Mouse (Mus musculus) spleen, adult 2 months (tissue): ENCODE data around the gene Actn1. TPM values are rescaled to one million over a fixed set of nuclear protein-coding genes. Genes with fewer than 3 reads are reported as not detected.
"Not testable (repeated sequence)": the region's sequence is repeated elsewhere in the genome, so short reads cannot be mapped to it uniquely, and the experiment has no call there.

Source experiments
- DNase-seq, 2 experiments: peaks; one replicate each; pipeline versions ENCODE4 v3.0.0 to v3.0.0-alpha.2; 2012 to 2021; ENCODE audit warnings: low spot score in 2 of 2, low read depth in 1 of 2
- H3K27ac ChIP-seq: fragments of 200-500 bp; 2 replicates; pipeline ENCODE4 v1.5.1; 2012; ENCODE audit warnings: low read length, inconsistent platforms; ENCODE audit not compliant: insufficient read depth
- H3K27me3 ChIP-seq: fragments of 200-500 bp; 2 replicates; pipeline ENCODE4 v1.6.1; 2012; ENCODE audit warnings: mild to moderate bottlenecking, moderate library complexity, low read length, inconsistent platforms; ENCODE audit not compliant: control insufficient read depth, insufficient read depth
- H3K36me3 ChIP-seq: fragments of 200-500 bp; 2 replicates; pipeline ENCODE4 v1.6.1; 2012; ENCODE audit warnings: mild to moderate bottlenecking, low read length, inconsistent platforms; ENCODE audit not compliant: control insufficient read depth, insufficient read depth
- H3K4me1 ChIP-seq: fragments of 200-500 bp; 2 replicates; pipeline ENCODE4 v1.6.1; 2011; ENCODE audit warnings: inconsistent platforms; ENCODE audit not compliant: control insufficient read depth, insufficient read depth, insufficient read length
- H3K4me3 ChIP-seq: fragments of 200-500 bp; 2 replicates; pipeline ENCODE4 v1.5.1; 2011; ENCODE audit warnings: mild to moderate bottlenecking, inconsistent platforms; ENCODE audit not compliant: insufficient read depth, insufficient read length; ENCODE audit errors: extremely low read depth
- CTCF ChIP-seq: fragments of 200-500 bp; IDR thresholded peaks from 2 replicates; pipeline ENCODE4 v1.5.1; 2011; ENCODE audit warnings: mild to moderate bottlenecking, inconsistent platforms; ENCODE audit not compliant: insufficient read depth, insufficient read length, insufficient replicate concordance; ENCODE audit errors: extremely low read depth
- POLR2A ChIP-seq: fragments of 200-500 bp; IDR thresholded peaks from 2 replicates; pipeline ENCODE4 v1.6.1; 2011; ENCODE audit warnings: low read depth, low read length, inconsistent platforms
- WGBS: fragments of 180-500 bp; shearing (Covaris S2); methylation state at CpG from one replicate; pipeline ENCODE4 v1.1.7; 2018; 5-methylcytosine and 5-hydroxymethylcytosine counted together
- polyA plus RNA-seq: library from polyadenylated mRNA; depleted of rRNA; stranded (reverse); fragments of >200 nt; gene quantifications from 2 replicates; pipeline ENCODE4 v1.2.3, GENCODE M21; 2012

Gene Actn1
- polyA plus RNA-seq, 1 experiment, result 84.7 TPM

DNA sequence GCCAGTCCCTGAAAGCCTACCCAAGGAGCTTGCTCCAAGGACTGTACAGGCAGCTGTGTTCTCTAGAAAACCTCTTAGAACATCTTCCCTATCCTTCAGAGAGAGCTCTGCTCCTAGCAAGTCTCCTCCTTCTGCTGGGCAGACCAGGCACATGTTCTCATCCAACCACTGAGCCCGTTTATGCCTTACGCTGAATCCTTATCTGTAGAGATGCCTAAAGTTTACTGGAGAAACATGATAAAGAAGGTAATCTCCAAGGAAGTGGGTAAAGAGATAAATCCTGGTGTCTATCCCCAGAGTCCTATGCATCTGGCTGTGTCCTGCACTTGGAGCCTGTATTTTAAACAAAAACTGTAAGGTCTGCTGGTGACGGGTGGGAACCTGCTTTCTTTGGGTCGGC is 30.3 kb upstream of the Actn1 start:
- no peaks in the 10 kb centered on the region for H3K36me3 ChIP-seq
- 80% methylated on average over 4 of the region's 4 CpGs for WGBS
- H3K4me1 ChIP-seq, result no peaks in the 10 kb centered on the region
- no peaks in the 10 kb centered on the region for H3K27me3 ChIP-seq
- H3K4me3 ChIP-seq, result no peak overlapping the region
- no peak overlapping the region for H3K27ac ChIP-seq
- TF ChIP-seq CTCF (no peak), POLR2A (no peak)
- no peak for DNase-seq

- Histone ChIP-seq H3K4me3 (no peak overlapping the region), H3K4me1 (no peaks in the 10 kb centered on the region), H3K36me3 (no peaks in the 10 kb centered on the region), H3K27ac (no peak overlapping the region), H3K27me3 (no peaks in the 10 kb centered on the region)
- no peak for TF ChIP-seq POLR2A
- TF ChIP-seq CTCF, result no peak
- DNase-seq, result no peak
- WGBS, result 23% methylated on average over 3 of the region's 3 CpGs
Observed at GRCm38 (mm10) chr12:80289722-80290121, 29.6 kb upstream of the Actn1 start.

- DNase-seq, result no peak
- H3K4me1 ChIP-seq, result no peaks in the 10 kb centered on the region
- no peak overlapping the region for H3K27ac ChIP-seq
- WGBS, result 26% methylated on average over 5 of the region's 5 CpGs
- H3K4me3 ChIP-seq, result no peak overlapping the region
- no peaks in the 10 kb centered on the region for H3K27me3 ChIP-seq
- TF ChIP-seq POLR2A (no peak), CTCF (no peak)
- H3K36me3 ChIP-seq, result no peaks in the 10 kb centered on the region
Observed at GRCm38 (mm10) chr12:80285890-80286289, 25.7 kb upstream of the Actn1 start.

DNA sequence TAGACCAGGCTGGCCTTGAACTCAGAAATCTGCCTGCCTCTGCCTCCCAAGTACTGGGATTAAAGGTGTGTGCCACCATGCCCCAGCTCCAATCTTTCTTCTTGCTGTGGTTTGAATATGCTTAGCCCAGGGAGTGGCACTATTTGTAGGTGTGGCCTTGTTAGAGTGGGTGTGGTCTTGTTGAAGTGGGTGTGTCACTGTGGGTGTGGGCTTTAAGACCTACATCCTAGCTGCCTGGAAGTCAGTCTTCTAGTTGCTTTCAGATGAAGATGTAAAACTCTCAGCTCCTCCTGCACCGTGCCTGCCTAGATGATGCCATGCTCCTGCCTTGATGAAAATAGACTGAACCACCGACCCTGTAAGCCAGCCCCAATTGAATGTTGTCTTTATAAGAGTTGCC is 24.1 kb upstream of the Actn1 start:
- not testable (repeated sequence) for H3K27me3 ChIP-seq, DNase-seq, H3K27ac ChIP-seq, H3K36me3 ChIP-seq, H3K4me1 ChIP-seq, H3K4me3 ChIP-seq
- WGBS, result 81% methylated on average over 2 of the region's 2 CpGs

DNA sequence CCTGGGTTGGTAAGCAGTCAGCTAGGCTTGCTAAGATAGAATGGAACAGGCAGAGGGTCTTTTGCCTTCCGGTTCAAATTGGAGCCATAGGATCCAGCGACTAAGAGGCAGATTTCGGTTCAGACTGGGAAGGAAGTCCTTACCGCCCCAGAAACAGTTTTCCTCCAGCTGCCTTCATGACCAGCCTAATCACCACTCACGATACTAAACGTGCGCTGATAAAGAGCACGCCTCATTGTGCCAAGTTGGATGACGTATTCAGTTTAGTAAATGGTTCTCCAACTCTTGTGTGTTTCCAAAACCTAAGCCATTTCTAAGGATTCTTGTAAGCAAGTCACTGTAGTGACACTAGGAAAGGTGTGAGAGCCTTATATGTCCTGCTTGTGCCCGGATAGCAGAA is 18.7 kb upstream of the Actn1 start:
- DNase-seq, result no peak
- H3K36me3 ChIP-seq, result no peaks in the 10 kb centered on the region
- TF ChIP-seq POLR2A (no peak), CTCF (no peak)
- no peak overlapping the region for H3K27ac ChIP-seq
- H3K4me1 ChIP-seq, result no peaks in the 10 kb centered on the region
- no peak overlapping the region for H3K4me3 ChIP-seq
- 87% methylated on average over 10 of the region's 10 CpGs for WGBS
- H3K27me3 ChIP-seq, result no peaks in the 10 kb centered on the region

DNA sequence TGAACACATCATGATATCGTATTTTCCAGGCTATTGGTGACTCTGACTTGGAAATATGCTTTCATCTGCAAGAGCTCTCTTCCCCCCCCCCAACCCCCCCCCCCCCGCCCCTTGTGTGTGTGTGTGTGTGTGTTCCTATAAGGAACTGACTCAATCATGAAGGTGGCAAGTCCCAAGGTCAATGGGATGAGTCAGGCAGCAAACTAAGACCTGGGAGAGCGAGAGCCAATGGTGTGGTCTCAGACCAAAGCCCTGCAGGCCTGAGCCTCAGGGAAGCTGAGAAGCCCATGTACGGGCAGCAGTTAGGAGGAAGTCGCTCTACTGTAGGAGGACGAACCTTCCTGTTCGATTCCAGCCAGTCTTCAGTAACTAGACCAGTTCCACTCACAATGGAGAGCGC is 17.3 kb upstream of the Actn1 start:
- TF ChIP-seq CTCF (no peak), POLR2A (no peak)
- Histone ChIP-seq H3K4me3 (no peak overlapping the region), H3K4me1 (peaks cover 2% of the 10 kb centered on the region; the same call in 1 of the 2 replicates), H3K36me3 (no peaks in the 10 kb centered on the region), H3K27ac (no peak overlapping the region), H3K27me3 (no peaks in the 10 kb centered on the region)
- DNase-seq, result no peak
- WGBS, result 78% methylated on average over 7 of the region's 8 CpGs

DNA sequence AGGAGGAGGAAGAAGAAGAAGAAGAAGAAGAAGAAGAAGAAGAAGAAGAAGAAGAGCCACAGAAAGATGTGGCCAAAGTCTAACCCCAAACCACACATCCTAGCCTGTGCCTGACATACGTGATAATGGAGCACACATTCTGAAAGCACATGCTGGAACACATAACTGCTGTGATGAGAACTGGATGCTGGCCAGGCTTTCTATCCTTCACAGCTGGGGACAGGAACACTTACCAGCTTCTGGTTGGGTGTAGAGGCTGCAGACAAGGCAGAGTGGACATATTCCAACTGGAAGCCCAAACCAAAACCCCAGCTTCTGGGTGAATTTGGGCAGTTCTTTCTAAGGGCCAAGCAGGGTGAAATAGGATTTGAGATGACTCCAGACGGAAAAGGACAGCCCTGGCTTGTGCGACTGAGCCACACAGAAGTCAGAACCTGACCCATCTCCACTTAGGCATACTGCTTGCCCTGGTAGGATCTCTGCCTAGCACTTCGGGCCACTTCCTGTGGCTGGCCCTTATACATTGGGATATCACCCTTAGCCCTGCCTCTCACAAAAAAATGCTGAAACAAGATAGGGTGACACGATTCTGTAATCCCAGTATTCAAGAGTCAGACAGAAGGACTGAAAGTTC is 15.1 kb upstream of the Actn1 start:
- DNase-seq, result no peak
- Histone ChIP-seq H3K27me3 (no peaks in the 10 kb centered on the region), H3K4me1 (peaks cover 2% of the 10 kb centered on the region; the same call in 1 of the 2 replicates), H3K4me3 (no peak overlapping the region), H3K27ac (no peak overlapping the region), H3K36me3 (no peaks in the 10 kb centered on the region)
- no peak for TF ChIP-seq POLR2A
- no peak for TF ChIP-seq CTCF
- WGBS, result 70% methylated on average over 5 of the region's 5 CpGs

DNA sequence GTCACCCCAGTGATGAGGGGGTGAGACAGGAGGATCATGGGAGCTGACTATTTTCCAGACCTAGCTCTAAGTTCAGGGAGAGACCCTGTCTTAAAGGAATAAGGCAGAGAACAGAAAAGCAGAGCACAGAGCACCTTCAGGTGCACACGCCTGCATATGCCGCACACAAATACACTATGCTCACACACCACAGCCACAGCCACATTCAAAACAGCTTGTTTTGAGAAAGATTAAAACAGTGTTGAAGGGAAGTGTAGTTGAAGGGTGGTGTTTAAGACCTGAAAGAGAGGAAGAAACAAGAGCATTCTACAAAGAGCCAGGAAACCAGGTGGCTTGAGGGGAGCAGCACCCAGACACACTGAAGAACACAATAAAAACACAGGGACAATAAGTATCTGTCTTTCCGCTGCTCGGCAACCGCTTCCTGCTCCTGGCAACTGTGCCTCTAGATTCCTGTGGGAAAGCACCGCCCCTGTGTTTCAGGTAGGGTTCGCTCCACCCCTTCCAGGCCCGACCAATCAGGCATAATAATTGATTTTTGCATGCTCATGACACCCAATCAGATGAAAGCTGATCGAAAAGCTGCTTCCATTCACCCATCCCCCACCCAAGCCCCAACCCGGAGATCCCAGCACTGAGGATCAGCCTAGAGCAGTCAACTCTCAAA is 13.0 kb upstream of the Actn1 start:
- DNase-seq, result peak; percentile 19 to 43
- Histone ChIP-seq H3K4me1 (peaks cover 7% of the 10 kb centered on the region; the same call in 1 of the 2 replicates), H3K4me3 (no peak overlapping the region), H3K36me3 (no peaks in the 10 kb centered on the region), H3K27ac (peak overlapping the region; percentile 63), H3K27me3 (no peaks in the 10 kb centered on the region)
- TF ChIP-seq POLR2A (peak; percentile 11; the same call in 1 of the 2 replicates), CTCF (no peak)
- 56% methylated on average over 10 of the region's 10 CpGs for WGBS
